Mouse (Mus musculus): ENCODE results near the gene Cd37. TPM values are rescaled to one million over a fixed set of nuclear protein-coding genes. Genes with fewer than 3 reads are reported as not detected.

The Cd37 gene
- total RNA-seq, 1 experiment from 2014 or later = 41.4 TPM

Other genes starting within 250 kb of the Cd37 start
- 92.9 and 129 TPM in 2 replicates for gene Irf3, start 241.5 kb downstream of the Cd37 start, total RNA-seq (2017)
- gene Bcl2l12, start 240.4 kb downstream of the Cd37 start, total RNA-seq (2017) = 29.5 and 33.8 TPM in 2 replicates
- gene Scaf1, start 222.8 kb downstream of the Cd37 start, total RNA-seq (2017) = 9.6 and 17.0 TPM in 2 replicates
- gene Rras, start 221.2 kb downstream of the Cd37 start, total RNA-seq (2017) = 1.1 TPM in 1 of 2 replicates, not detected in the other
- 2.2 and 7.5 TPM in 2 replicates for gene Prr12, start 186.2 kb downstream of the Cd37 start, total RNA-seq (2017)
- 66.0 and 71.2 TPM in 2 replicates for gene Nosip, start 176.7 kb downstream of the Cd37 start, total RNA-seq (2017)
- 3.4 and 3.8 TPM in 2 replicates for gene Prrg2, start 176.4 kb downstream of the Cd37 start, total RNA-seq (2017)
- gene Rcn3, start 146.9 kb downstream of the Cd37 start, total RNA-seq (2017) = 23.2 and 37.1 TPM in 2 replicates
- 4.0 and 4.7 TPM in 2 replicates for gene Fcgrt, start 135.3 kb downstream of the Cd37 start, total RNA-seq (2017)
- 1,473 and 1,910 TPM in 2 replicates for gene Rps11, start 114.7 kb downstream of the Cd37 start, total RNA-seq (2017)
- 3,242 and 3,932 TPM in 2 replicates for gene Rpl13a, start 110.4 kb downstream of the Cd37 start, total RNA-seq (2017)
- gene Gm45713, start 102.9 kb downstream of the Cd37 start, total RNA-seq (2017) = not detected in 2 replicates
- 5.8 and 13.0 TPM in 2 replicates for gene Flt3l, start 102.7 kb downstream of the Cd37 start, total RNA-seq (2017)
- 35.2 and 59.8 TPM in 2 replicates for gene Pih1d1, start 84.8 kb downstream of the Cd37 start, total RNA-seq (2017)
- gene Aldh16a1, start 84.5 kb downstream of the Cd37 start, total RNA-seq (2017) = 32.2 and 37.9 TPM in 2 replicates
- gene Slc17a7, start 75.2 kb downstream of the Cd37 start, total RNA-seq (2017) = not detected in 2 replicates
- not detected in 2 replicates for gene Gfy, start 59.5 kb downstream of the Cd37 start, total RNA-seq (2017)
- gene Pth2, start 58.1 kb downstream of the Cd37 start, total RNA-seq (2017) = not detected in 2 replicates
- 0.18 and 2.0 TPM in 2 replicates for gene Ccdc155, start 34.2 kb downstream of the Cd37 start, total RNA-seq (2017)
- gene Dkkl1, start 27.0 kb downstream of the Cd37 start, total RNA-seq (2017) = 6.7 and 17.4 TPM in 2 replicates
- gene Tead2, start 23.4 kb downstream of the Cd37 start, total RNA-seq (2017) = 0.55 and 0.87 TPM in 2 replicates
- not detected in 2 replicates for gene Slc6a16, start 2.0 kb upstream of the Cd37 start, total RNA-seq (2017)
- gene Slc6a21, start 38.4 kb upstream of the Cd37 start, total RNA-seq (2017) = not detected in 2 replicates
- 3.1 and 3.4 TPM in 2 replicates for gene Trpm4, start 94.7 kb upstream of the Cd37 start, total RNA-seq (2017)
- 0.41 TPM in 1 of 2 replicates, not detected in the other for gene Hrc, start 96.2 kb upstream of the Cd37 start, total RNA-seq (2017)
- not detected in 2 replicates for gene Ppfia3, start 127.9 kb upstream of the Cd37 start, total RNA-seq (2017)
- gene Lin7b, start 131.5 kb upstream of the Cd37 start, total RNA-seq (2017) = 1.9 TPM in 1 of 2 replicates, not detected in the other
- 451 and 564 TPM in 2 replicates for gene Snrnp70, start 156.6 kb upstream of the Cd37 start, total RNA-seq (2017)
- gene Kcna7, start 166.5 kb upstream of the Cd37 start, total RNA-seq (2017) = not detected in 2 replicates
- gene Ntf5, start 174.6 kb upstream of the Cd37 start, total RNA-seq (2017) = not detected in 2 replicates
- gene Lhb, start 181.7 kb upstream of the Cd37 start, total RNA-seq (2017) = not detected in 2 replicates
- gene Gys1, start 195.7 kb upstream of the Cd37 start, total RNA-seq (2017) = 6.2 and 7.5 TPM in 2 replicates
- 149 and 177 TPM in 2 replicates for gene Ruvbl2, start 199.0 kb upstream of the Cd37 start, total RNA-seq (2017)
- 650 and 699 TPM in 2 replicates for gene Ftl1, start 220.8 kb upstream of the Cd37 start, total RNA-seq (2017)
- 34.0 and 35.6 TPM in 2 replicates for gene Bax, start 227.8 kb upstream of the Cd37 start, total RNA-seq (2017)
- not detected in 2 replicates for gene Tulp2, start 242.8 kb upstream of the Cd37 start, total RNA-seq (2017)
- not detected in 2 replicates for gene Gm45808, start 247.7 kb upstream of the Cd37 start, total RNA-seq (2017)
- 11.8 and 13.4 TPM in 2 replicates for gene Dhdh, start 249.7 kb upstream of the Cd37 start, total RNA-seq (2017)

Measured in common myeloid progenitor, adult 5-6 weeks (primary cell).